Mouse (Mus musculus) forebrain, embryonic 10.5 days (tissue): ENCODE results near the gene Zfp2. TPM values are rescaled to one million over a fixed set of nuclear protein-coding genes. Genes with fewer than 3 reads are reported as not detected.

Experiments
- DNase-seq: peaks from one replicate; pipeline ENCODE4 v3.0.0-alpha.2; 2017; ENCODE audit warnings: low spot score; ENCODE audit errors: extremely low spot score
- H3K27ac ChIP-seq: fragments of 300-500 bp; sonication (generic); 2 replicates; pipeline ENCODE4 v1.5.1; 2016; ENCODE audit warnings: mild to moderate bottlenecking
- H3K27me3 ChIP-seq: fragments of 300-500 bp; sonication (generic); 2 replicates; pipeline ENCODE4 v1.6.1; 2016; ENCODE audit warnings: mild to moderate bottlenecking; ENCODE audit not compliant: poor library complexity, severe bottlenecking
- H3K36me3 ChIP-seq: fragments of 300-500 bp; sonication (generic); replicated peaks from 2 replicates; pipeline ENCODE4 v1.6.1; 2016; ENCODE audit warnings: mild to moderate bottlenecking, moderate library complexity
- H3K4me1 ChIP-seq: fragments of 300-500 bp; sonication (generic); 2 replicates; pipeline ENCODE4 v1.6.1; 2016
- H3K4me3 ChIP-seq: fragments of 300-500 bp; sonication (generic); 2 replicates; pipeline ENCODE4 v1.5.1; 2016; ENCODE audit warnings: mild to moderate bottlenecking, moderate library complexity
- H3K9me3 ChIP-seq: fragments of 300-500 bp; sonication (generic); 2 replicates; pipeline ENCODE4 v1.6.1; 2016; ENCODE audit warnings: mild to moderate bottlenecking, moderate library complexity
- WGBS: fragments of 180-500 bp; shearing (Covaris S2); methylation state at CpG from one replicate; pipeline ENCODE4 v1.1.7; 2016; 5-methylcytosine and 5-hydroxymethylcytosine counted together
- polyA plus RNA-seq: library from polyadenylated mRNA; unstranded; fragments of >200 nt; fragmentation: Nextera tagmentation; extraction: Ambion mirVana; gene quantifications from 2 replicates; pipeline ENCODE4 v1.2.1, GENCODE M21; 2016

Zfp2 gene
- polyA plus RNA-seq = 25.8 and 26.4 TPM in 2 replicates

DNA sequence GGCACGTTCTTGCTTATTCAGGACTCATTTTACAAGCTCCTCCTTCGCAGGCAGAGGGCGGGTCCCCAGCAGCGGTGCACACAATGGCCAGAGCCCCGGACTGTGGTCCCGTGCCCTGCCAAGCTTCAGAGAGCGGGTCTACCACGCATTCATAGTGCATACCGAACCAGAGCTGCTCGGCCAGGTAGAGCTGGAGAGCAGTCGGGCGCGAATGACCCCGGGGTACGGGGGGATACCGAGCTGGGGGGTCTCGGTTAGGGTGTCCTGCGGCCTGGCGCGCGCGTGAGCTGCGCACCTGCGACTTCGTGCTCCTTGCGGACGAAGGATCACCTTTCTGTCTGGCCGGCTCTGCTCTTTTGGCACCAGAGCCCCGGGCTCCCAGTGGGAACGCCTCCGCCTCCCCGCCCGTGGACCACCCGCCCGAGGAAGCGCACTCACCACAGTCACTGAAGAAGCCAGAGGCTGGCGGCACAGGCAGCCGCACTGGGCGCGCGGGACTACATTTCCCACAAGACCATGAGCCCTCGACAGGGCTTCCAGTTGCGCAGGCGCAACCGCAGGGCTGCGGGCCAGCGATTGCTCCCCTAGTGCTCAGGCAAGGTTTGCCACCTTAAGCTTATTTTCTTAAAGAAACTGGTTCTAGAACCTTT lies at the start of gene Zfp2:
Gene Zfp2 (minus strand): TSS at position 495 of the 650 bp plus-strand sequence.
- DNase-seq = peak; percentile 91
- WGBS = under 1% methylated on average over 47 of the region's 47 CpGs
- peak within 1 kb of the TSS; percentile 90 for H3K4me3 ChIP-seq
- H3K4me1 ChIP-seq = no peaks in the 10 kb centered on the region
- H3K36me3 ChIP-seq = peaks cover 46% of the 10 kb centered on the region
- peak within 1 kb of the TSS; percentile 98 for H3K27ac ChIP-seq
- H3K27me3 ChIP-seq = no peaks in the 10 kb centered on the region
- peaks cover 39% of the 10 kb centered on the region for H3K9me3 ChIP-seq

- no peaks in the 10 kb centered on the region for H3K27me3 ChIP-seq
- H3K4me3 ChIP-seq = no peak overlapping the region
- 94% methylated on average over 2 of the region's 2 CpGs for WGBS
- no peaks in the 10 kb centered on the region for H3K9me3 ChIP-seq
- no peak overlapping the region for H3K27ac ChIP-seq
- no peaks in the 10 kb centered on the region for H3K36me3 ChIP-seq
- DNase-seq = no peak
- H3K4me1 ChIP-seq = no peaks in the 10 kb centered on the region
Observed at GRCm38 (mm10) chr11:50964886-50965285, 48.9 kb upstream of the Zfp2 start.

GRCm38 (mm10) chr11:50953665-50954064 lies 37.7 kb upstream of the Zfp2 start, which contains the start of gene Prop1:
Gene Prop1 (minus strand): TSS chr11:50953765.
- no peak within 1 kb of the TSS for H3K4me3 ChIP-seq
- peaks cover 4% of the 10 kb centered on the region; the same call in 1 of the 2 replicates for H3K27me3 ChIP-seq
- H3K27ac ChIP-seq = no peak within 1 kb of the TSS
- no peaks in the 10 kb centered on the region for H3K9me3 ChIP-seq
- no peaks in the 10 kb centered on the region for H3K4me1 ChIP-seq
- WGBS = 64% methylated on average over 6 of the region's 6 CpGs
- H3K36me3 ChIP-seq = no peaks in the 10 kb centered on the region
- DNase-seq = no peak

DNA sequence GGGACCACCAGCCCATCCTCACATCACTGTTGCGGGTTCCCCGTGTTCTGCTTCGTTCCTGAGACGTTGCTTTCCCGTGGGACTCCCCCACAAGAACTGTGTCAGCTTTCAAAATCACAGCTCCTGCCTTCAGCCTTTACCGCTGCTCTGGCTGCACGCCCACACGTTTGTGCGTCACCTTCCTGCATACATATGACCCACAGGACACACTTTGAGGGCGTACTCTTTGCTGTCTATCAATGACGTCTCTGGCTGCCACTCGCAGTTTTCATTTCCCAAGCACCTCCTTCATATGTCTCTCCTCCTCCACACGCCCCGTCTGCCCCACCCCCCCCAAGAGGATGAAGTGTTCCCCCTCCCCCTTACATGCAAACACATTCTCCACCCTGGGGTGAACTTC lies 36.3 kb upstream of the Zfp2 start:
- no peaks in the 10 kb centered on the region for H3K36me3 ChIP-seq
- 82% methylated on average over 14 of the region's 14 CpGs for WGBS
- H3K4me1 ChIP-seq = no peaks in the 10 kb centered on the region
- peaks cover 4% of the 10 kb centered on the region; the same call in 1 of the 2 replicates for H3K27me3 ChIP-seq
- H3K9me3 ChIP-seq = no peaks in the 10 kb centered on the region
- H3K4me3 ChIP-seq = no peak overlapping the region
- DNase-seq = no peak
- H3K27ac ChIP-seq = no peak overlapping the region

GRCm38 (mm10) chr11:50943506-50943905 lies 27.5 kb upstream of the Zfp2 start, which contains the start of gene 4933414I15Rik:
Gene 4933414I15Rik (minus strand): TSS chr11:50943765.
- H3K9me3 ChIP-seq = no peaks in the 10 kb centered on the region
- no peak for DNase-seq
- H3K4me1 ChIP-seq = no peaks in the 10 kb centered on the region
- WGBS = 80% methylated on average over 14 of the region's 14 CpGs
- no peaks in the 10 kb centered on the region for H3K27me3 ChIP-seq
- no peak within 1 kb of the TSS for H3K27ac ChIP-seq
- no peak within 1 kb of the TSS for H3K4me3 ChIP-seq
- no peaks in the 10 kb centered on the region for H3K36me3 ChIP-seq

GRCm38 (mm10) chr11:50942386-50942785 lies 26.4 kb upstream of the Zfp2 start:
- 76% methylated on average over 12 of the region's 12 CpGs for WGBS
- Histone ChIP-seq H3K27me3 (no peaks in the 10 kb centered on the region), H3K4me1 (no peaks in the 10 kb centered on the region), H3K36me3 (no peaks in the 10 kb centered on the region), H3K4me3 (no peak overlapping the region), H3K9me3 (no peaks in the 10 kb centered on the region), H3K27ac (no peak overlapping the region)
- no peak for DNase-seq

DNA sequence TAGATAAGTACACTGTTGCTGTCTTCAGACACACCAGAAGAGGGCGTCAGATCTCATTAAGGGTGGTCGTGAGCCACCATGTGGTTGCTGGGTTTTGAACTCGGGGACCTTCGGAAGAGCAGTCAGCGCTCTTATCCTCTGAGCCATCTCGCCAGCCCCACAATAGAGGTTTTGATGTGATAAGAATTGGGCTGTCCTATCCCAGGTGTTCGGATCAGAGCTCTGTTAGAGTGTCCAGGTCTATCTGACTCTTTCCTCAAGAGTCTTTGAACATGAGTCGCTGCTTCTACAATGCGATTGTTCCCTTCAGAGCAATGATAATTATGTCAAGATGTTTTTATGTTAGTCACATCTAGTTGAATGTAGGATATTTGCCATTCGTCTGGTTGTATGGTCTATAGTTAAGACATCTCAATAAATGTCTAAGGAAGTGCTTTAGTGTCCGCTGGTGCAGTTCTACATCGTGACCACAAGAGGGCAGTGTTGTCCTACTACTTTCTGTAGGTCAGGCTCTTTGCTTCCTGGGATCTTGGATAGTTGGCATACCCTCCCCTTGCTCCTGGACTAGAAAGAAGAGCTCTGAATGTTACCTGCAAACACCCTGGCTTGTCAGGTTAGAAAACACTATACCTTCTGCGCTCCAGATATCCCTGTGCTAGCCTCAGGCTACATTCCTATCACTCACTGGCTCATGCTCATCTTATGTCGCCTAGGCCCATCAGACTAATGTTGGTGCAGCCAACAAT lies 23.8 kb upstream of the Zfp2 start:
- H3K36me3 ChIP-seq = no peaks in the 10 kb centered on the region
- H3K4me1 ChIP-seq = no peaks in the 10 kb centered on the region
- H3K4me3 ChIP-seq = no peak overlapping the region
- DNase-seq = peak; percentile 51
- WGBS = 39% methylated on average over 14 of the region's 14 CpGs
- no peaks in the 10 kb centered on the region for H3K9me3 ChIP-seq
- H3K27me3 ChIP-seq = no peaks in the 10 kb centered on the region
- H3K27ac ChIP-seq = no peak overlapping the region

GRCm38 (mm10) chr11:50938435-50938834 lies 22.5 kb upstream of the Zfp2 start:
- H3K9me3 ChIP-seq = no peaks in the 10 kb centered on the region
- DNase-seq = no peak
- no peaks in the 10 kb centered on the region for H3K27me3 ChIP-seq
- no peaks in the 10 kb centered on the region for H3K36me3 ChIP-seq
- 85% methylated on average over 8 of the region's 8 CpGs for WGBS
- no peak overlapping the region for H3K27ac ChIP-seq
- no peaks in the 10 kb centered on the region for H3K4me1 ChIP-seq
- H3K4me3 ChIP-seq = no peak overlapping the region

DNA sequence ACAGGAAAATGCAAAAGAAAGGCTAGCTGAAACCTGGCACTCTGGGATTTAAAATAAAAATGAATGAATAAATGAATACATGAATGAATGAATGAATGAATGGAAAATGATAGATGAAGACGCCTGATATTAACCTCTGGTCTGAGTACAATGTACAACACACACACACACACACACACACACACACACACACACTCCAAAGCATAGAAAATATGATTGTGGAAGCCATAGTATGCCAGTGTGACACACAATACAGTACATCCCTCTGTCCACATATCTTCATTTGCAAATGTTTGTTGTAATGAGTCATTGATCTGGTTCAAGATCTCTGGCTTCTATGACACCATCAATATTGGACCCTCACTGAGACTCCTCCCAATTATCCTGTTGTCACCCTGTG lies 16.1 kb upstream of the Zfp2 start:
- peak overlapping the region; percentile 62 for H3K4me3 ChIP-seq
- DNase-seq = no peak
- 100% methylated on average over 1 of the region's 1 CpGs for WGBS
- H3K4me1 ChIP-seq = peaks cover 12% of the 10 kb centered on the region
- H3K9me3 ChIP-seq = no peaks in the 10 kb centered on the region
- no peaks in the 10 kb centered on the region for H3K36me3 ChIP-seq
- H3K27me3 ChIP-seq = peaks cover 22% of the 10 kb centered on the region
- H3K27ac ChIP-seq = peak overlapping the region; percentile 75

DNA sequence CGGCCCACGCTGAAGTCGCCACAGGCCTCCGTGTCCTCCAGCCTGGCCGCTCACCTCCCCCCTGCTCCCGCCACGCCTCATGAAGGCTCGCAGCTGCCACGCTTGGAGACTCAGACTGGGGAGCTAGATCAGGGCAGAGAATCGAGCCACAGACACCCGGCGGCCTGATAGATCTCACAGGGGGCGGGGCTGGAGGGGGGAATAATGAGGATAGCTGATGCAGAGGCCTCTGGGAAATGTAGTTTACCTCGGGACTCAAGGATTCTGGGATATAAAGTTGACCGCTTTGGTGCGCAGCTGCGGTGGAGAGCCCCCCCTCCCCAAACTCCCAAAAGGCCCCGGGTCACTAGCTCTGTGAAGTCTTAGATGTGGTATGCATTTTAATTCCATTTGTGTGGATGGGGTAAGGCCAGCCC lies 15.5 kb upstream of the Zfp2 start, which contains the start of gene Zfp354b:
Gene Zfp354b (minus strand): TSS at position 183 of the 416 bp plus-strand sequence.
- Histone ChIP-seq H3K27me3 (peaks cover 22% of the 10 kb centered on the region), H3K9me3 (no peaks in the 10 kb centered on the region), H3K4me1 (peaks cover 12% of the 10 kb centered on the region), H3K36me3 (no peaks in the 10 kb centered on the region), H3K4me3 (peak within 1 kb of the TSS; percentile 62), H3K27ac (peak within 1 kb of the TSS; percentile 75)
- peak; percentile 91 for DNase-seq
- under 1% methylated on average over 18 of the region's 18 CpGs for WGBS

DNA sequence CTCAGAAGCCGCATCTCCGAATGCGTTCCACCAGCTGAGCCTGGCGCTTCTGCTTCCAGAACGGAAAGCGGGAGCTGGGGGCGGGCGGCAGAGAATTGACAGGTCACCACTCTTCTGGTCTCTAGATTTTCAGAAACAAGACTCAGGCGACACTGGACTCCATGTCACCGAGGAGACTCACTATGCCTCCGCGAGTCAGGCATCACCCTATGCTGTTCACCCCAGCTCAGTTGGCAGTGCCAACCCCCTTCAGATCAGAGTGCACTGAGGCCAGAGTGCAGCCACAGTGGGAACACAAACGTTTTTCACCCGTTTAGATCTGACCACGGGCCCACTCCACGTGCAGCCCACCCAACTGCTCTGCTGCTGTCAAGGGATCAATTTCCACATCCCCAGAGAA lies 15.1 kb upstream of the Zfp2 start:
- 3% methylated on average over 16 of the region's 16 CpGs for whole genome bisulfite sequencing

GRCm38 (mm10) chr11:50930469-50931014 lies 14.6 kb upstream of the Zfp2 start:
- Histone ChIP-seq H3K36me3 (no peaks in the 10 kb centered on the region), H3K4me3 (peak overlapping the region; percentile 62), H3K27me3 (peaks cover 22% of the 10 kb centered on the region), H3K9me3 (no peaks in the 10 kb centered on the region), H3K4me1 (peaks cover 12% of the 10 kb centered on the region), H3K27ac (peak overlapping the region; percentile 75)
- WGBS = 35% methylated on average over 14 of the region's 14 CpGs
- no peak for DNase-seq

More for the DNA sequence above, 15.1 kb upstream of the Zfp2 start:
- peak overlapping the region; percentile 75 for H3K27ac ChIP-seq
- no peaks in the 10 kb centered on the region for H3K9me3 ChIP-seq
- H3K4me3 ChIP-seq = peak overlapping the region; percentile 62
- no peaks in the 10 kb centered on the region for H3K36me3 ChIP-seq
- peaks cover 22% of the 10 kb centered on the region for H3K27me3 ChIP-seq
- DNase-seq = no peak
- H3K4me1 ChIP-seq = peaks cover 12% of the 10 kb centered on the region

DNA sequence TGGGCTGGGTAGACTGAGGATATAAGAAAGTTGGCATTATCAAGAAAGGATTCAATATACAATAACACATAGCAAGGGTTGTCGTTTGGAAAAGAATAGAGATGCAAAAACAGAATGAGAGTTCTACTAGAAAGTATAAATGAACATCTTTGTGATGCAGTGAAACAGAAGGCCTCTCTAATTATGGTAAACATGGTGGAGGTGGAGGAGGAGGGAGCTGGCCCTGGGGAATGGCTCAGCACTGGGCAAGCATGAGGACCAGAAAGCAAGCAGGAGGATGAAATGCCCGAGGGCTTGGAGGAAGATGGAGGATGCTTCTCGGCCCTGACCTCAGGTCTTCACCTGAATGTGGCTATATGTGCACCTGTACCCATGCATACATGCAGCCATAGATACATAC lies 1.5 kb downstream of the Zfp2 start:
- peaks cover 59% of the 10 kb centered on the region for H3K36me3 ChIP-seq
- 95% methylated on average over 3 of the region's 3 CpGs for WGBS

More for the DNA sequence above, 1.5 kb downstream of the Zfp2 start:
- Histone ChIP-seq H3K27ac (no peak overlapping the region), H3K9me3 (peaks cover 46% of the 10 kb centered on the region), H3K27me3 (no peaks in the 10 kb centered on the region), H3K4me1 (no peaks in the 10 kb centered on the region), H3K4me3 (no peak overlapping the region)
- DNase-seq = no peak
